Mouse (Mus musculus) thymus, postnatal 14 days (tissue): Measurements from ENCODE around the gene Mrpl43.

Source experiments
- DNase-seq: peaks from one replicate; pipeline ENCODE4 v3.0.0; 2021

Gene Mrpl43

GRCm38 (mm10) chr19:45005444-45005843 lies 798 bp downstream of the Mrpl43 start, which contains the start of gene Twnk:
TSS of gene Twnk (plus strand) at chr19:45005663.
- DNase-seq, result peak; percentile 54

GRCm38 (mm10) chr19:45003740-45004516 lies 2.3 kb downstream of the Mrpl43 start:
- DNase-seq, result no peak

- no peak for DNase-seq
Measured at GRCm38 (mm10) chr19:45002301-45002700, 3.9 kb downstream of the Mrpl43 start.

GRCm38 (mm10) chr19:44999647-45000046 lies 6.6 kb downstream of the Mrpl43 start:
- no peak for DNase-seq

GRCm38 (mm10) chr19:44997786-44998185 lies 8.5 kb downstream of the Mrpl43 start:
- no peak for DNase-seq

GRCm38 (mm10) chr19:44992712-44993111 lies 13.5 kb downstream of the Mrpl43 start:
- no peak for DNase-seq

GRCm38 (mm10) chr19:44992246-44992645 lies 14.0 kb downstream of the Mrpl43 start:
- DNase-seq, result peak; percentile 36

- no peak for DNase-seq
Measured at GRCm38 (mm10) chr19:44991031-44991430, 15.2 kb downstream of the Mrpl43 start.

GRCm38 (mm10) chr19:44989567-44990495 lies 16.4 kb downstream of the Mrpl43 start:
- no peak for DNase-seq

- peak; percentile 64 for DNase-seq
Measured at GRCm38 (mm10) chr19:44988831-44989566, 17.2 kb downstream of the Mrpl43 start, which contains the start of gene Sema4g. TSS of gene Sema4g (plus strand) at chr19:44989101.

- no peak for DNase-seq
Measured at GRCm38 (mm10) chr19:44988321-44988720, 17.9 kb downstream of the Mrpl43 start.

- no peak for DNase-seq
Measured at GRCm38 (mm10) chr19:44987851-44988250, 18.4 kb downstream of the Mrpl43 start.

GRCm38 (mm10) chr19:44987004-44987403 lies 19.2 kb downstream of the Mrpl43 start:
- no peak for DNase-seq

GRCm38 (mm10) chr19:44985159-44985988 lies 20.9 kb downstream of the Mrpl43 start:
- no peak for DNase-seq

GRCm38 (mm10) chr19:44984420-44984819 lies 21.8 kb downstream of the Mrpl43 start:
- DNase-seq, result no peak

GRCm38 (mm10) chr19:44983366-44983765 lies 22.9 kb downstream of the Mrpl43 start:
- no peak for DNase-seq

GRCm38 (mm10) chr19:44982477-44983115 lies 23.6 kb downstream of the Mrpl43 start:
- DNase-seq, result no peak

- no peak for DNase-seq
Measured at GRCm38 (mm10) chr19:44980787-44981186, 25.5 kb downstream of the Mrpl43 start.

- DNase-seq, result no peak
Measured at GRCm38 (mm10) chr19:44977148-44977547, 29.1 kb downstream of the Mrpl43 start.

GRCm38 (mm10) chr19:44976636-44977035 lies 29.6 kb downstream of the Mrpl43 start:
- no peak for DNase-seq

- DNase-seq, result no peak
Measured at GRCm38 (mm10) chr19:44968329-44968728, 37.9 kb downstream of the Mrpl43 start.
